Mouse (Mus musculus): Measurements from ENCODE around the gene Pard3b.

GRCm38 (mm10) chr1:62437493-62437892, 798.9 kb downstream of the Pard3b start:
- TF ChIP-seq CTCF (IDR thresholded peaks at IDR 0.05; ENCODE audit: low read depth) (no peak), EP300 (IDR thresholded peaks at IDR 0.05; ENCODE audit: low read depth) (no peak)
